Mouse (Mus musculus): Measurements from ENCODE around the gene Hoxa9. TPM values are rescaled to one million over a fixed set of nuclear protein-coding genes. Genes with fewer than 3 reads are reported as not detected.

The Hoxa9 gene
- polyA plus RNA-seq, 1 experiment from 2014 or later = 3.0 TPM

DNA sequence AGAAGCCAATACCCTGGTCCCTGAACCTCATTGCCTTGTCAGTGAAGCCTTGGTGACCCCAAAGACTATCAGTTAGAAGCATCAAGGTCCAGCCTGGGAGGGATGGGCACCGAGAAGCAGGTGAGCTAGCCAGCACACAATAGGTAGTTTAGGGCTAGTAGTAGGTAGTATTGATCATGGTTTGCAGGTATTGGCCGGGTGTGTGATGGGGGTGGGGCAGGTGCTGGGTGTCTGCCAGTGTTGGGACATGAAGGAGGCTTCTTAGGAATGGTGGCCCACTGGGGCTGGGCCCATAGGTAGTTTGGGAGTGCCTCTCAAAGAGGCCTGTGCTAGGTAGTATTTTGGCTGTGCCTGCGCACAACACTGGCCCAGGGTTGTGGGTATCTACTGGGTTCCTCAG lies 15.8 kb downstream of the Hoxa9 start:
- WGBS = 46% methylated on average over 3 of the region's 3 CpGs
- no peak for TF ChIP-seq CTCF (IDR thresholded peaks at IDR 0.05; ENCODE audit: low read depth)

DNA sequence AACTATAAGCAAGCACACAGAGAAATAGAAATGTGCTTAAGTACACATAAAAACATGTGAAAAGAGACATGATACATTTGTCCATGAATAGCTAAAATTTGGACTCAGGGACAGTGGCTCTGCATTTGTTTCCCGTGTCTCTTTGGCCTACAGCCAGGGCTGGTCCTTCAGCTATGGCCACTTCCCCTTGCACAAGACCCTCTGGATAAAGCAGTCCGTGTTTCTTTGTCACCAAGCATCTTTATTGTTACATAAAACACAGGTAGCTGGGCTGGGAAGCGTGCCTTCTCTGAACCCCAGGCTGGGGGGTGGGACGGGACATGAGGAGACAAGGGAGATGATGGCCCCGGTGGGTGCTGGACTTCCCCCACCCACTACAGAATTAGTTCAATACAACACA lies 16.6 kb downstream of the Hoxa9 start:
- peaks cover 95% of the 10 kb centered on the region for H3K27me3 ChIP-seq (replicated peaks; ENCODE audit: control insufficient read depth, insufficient read depth, low read length)
- H3K4me3 ChIP-seq (ENCODE audit: low read depth, low read length) = no peak overlapping the region
- H3K4me2 ChIP-seq (replicated peaks; ENCODE audit: low read depth) = no peak overlapping the region
- no peaks in the 10 kb centered on the region for H3K4me1 ChIP-seq (replicated peaks; ENCODE audit: control insufficient read depth, insufficient read depth, low read length)
- H3K9ac ChIP-seq (ENCODE audit: low read depth, low read length) = no peak overlapping the region
- H3K36me3 ChIP-seq (ENCODE audit: control insufficient read depth, insufficient read depth) = no peaks in the 10 kb centered on the region
- ATAC-seq = no peak
- WGBS = 37% methylated on average over 5 of the region's 5 CpGs
- no peaks in the 10 kb centered on the region for H3K9me3 ChIP-seq (ENCODE audit: control insufficient read depth)
- H3K27ac ChIP-seq (ENCODE audit: low read depth, low read length) = no peak overlapping the region
- no peak for TF ChIP-seq CTCF (IDR thresholded peaks at IDR 0.05; ENCODE audit: low read depth)

More for the DNA sequence above, 15.8 kb downstream of the Hoxa9 start:
- H3K4me2 ChIP-seq (replicated peaks; ENCODE audit: low read depth) = no peak overlapping the region
- no peak overlapping the region for H3K9ac ChIP-seq (ENCODE audit: low read depth, low read length)
- no peaks in the 10 kb centered on the region for H3K9me3 ChIP-seq (ENCODE audit: control insufficient read depth)
- H3K27ac ChIP-seq (ENCODE audit: low read depth, low read length) = no peak overlapping the region
- no peaks in the 10 kb centered on the region for H3K36me3 ChIP-seq (ENCODE audit: control insufficient read depth, insufficient read depth)
- H3K4me1 ChIP-seq (replicated peaks; ENCODE audit: control insufficient read depth, insufficient read depth, low read length) = no peaks in the 10 kb centered on the region
- ATAC-seq = no peak
- H3K27me3 ChIP-seq (replicated peaks; ENCODE audit: control insufficient read depth, insufficient read depth, low read length) = peaks cover 93% of the 10 kb centered on the region
- H3K4me3 ChIP-seq (ENCODE audit: low read depth, low read length) = no peak overlapping the region

DNA sequence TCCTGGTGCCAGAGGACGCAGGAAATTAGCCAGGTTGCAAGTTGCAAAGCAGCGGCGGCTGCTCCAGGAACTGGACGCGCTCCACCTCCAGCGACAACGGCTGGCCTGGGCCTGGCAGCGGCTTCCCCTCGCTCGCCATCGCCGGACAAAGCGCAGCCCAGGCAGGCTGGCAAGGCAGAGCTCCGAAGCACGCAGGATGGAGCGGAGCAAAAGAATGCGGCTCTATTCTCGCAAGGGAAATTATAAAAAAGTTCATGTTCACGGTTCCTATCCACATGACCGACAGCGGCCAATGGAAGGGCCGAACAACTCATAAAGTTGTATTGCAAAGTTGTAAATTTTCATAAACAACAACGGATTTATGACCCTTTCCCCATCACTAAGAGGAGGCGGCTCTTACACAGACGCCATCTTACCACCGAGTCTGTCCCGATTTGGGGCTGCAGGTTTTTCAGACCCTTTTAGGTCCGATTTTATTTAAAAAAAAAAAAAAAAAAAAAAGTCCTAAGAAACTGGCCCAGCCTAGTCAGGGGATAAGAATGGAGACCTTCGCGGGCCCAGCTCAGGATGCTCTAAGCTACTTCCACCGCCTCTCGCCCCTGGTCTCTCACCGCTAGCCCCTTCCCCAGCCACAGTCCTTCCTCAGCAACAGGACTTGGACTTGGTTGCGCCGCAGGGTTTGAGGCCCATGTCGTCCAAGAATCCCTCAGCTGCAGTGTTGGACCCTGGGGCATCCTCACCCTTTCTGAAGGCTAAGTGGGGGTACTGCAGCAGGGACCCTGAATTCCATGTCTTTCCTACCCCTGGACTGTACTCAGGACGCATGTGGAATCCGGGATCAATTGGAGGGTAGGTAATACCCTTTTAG lies 17.5 kb downstream of the Hoxa9 start, which contains the start of the genes Hoxa3 and Gm28308:
Gene Hoxa3 (minus strand): TSS at position 218 of the 868 bp plus-strand sequence.
Gene Gm28308 (minus strand): TSS at position 221 of the 868 bp plus-strand sequence.
- peak within 1 kb of the TSS; percentile 54 for H3K9ac ChIP-seq (ENCODE audit: low read depth, low read length)
- no peaks in the 10 kb centered on the region for H3K9me3 ChIP-seq (ENCODE audit: control insufficient read depth)
- H3K36me3 ChIP-seq (ENCODE audit: control insufficient read depth, insufficient read depth) = no peaks in the 10 kb centered on the region
- H3K4me1 ChIP-seq (replicated peaks; ENCODE audit: control insufficient read depth, insufficient read depth, low read length) = no peaks in the 10 kb centered on the region
- H3K27ac ChIP-seq (ENCODE audit: low read depth, low read length) = peak within 1 kb of the TSS; percentile 69
- H3K4me2 ChIP-seq (replicated peaks; ENCODE audit: low read depth) = peak within 1 kb of the TSS; percentile 66
- ATAC-seq = peak; percentile 16; the same call in 1 of the 2 replicates
- no peak for TF ChIP-seq CTCF (IDR thresholded peaks at IDR 0.05; ENCODE audit: low read depth)
- 14% methylated on average over 38 of the region's 38 CpGs for WGBS
- peak within 1 kb of the TSS; percentile 52 for H3K4me3 ChIP-seq (ENCODE audit: low read depth, low read length)
- H3K27me3 ChIP-seq (replicated peaks; ENCODE audit: control insufficient read depth, insufficient read depth, low read length) = peaks cover 95% of the 10 kb centered on the region

DNA sequence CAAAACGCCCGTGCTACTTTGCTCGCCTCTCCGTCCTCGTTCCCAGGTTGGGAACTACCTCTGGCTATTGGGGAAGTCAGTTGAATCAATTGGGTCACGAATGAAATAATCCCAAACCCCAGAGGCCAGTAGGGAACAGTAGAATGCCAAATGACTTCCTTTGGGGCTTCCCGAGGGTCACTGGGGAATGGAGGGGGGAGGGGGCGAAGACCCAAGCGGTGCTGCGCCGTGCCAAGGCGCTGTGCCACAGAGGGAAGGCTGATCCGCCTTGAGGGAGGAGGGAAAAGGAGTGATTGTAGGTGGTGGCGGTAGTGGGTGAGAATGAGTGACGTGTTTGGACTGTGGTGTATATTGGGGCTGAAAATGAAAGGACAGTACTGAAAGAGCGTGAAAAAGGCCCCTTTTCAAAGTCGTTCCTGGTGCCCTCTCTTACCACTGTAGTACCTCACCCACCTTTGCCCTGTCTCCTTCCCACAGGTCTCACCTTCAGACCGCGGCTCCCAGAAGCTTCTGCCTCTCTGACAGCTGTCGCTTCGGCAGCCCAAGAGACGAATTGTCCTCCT lies 18.3 kb downstream of the Hoxa9 start:
- no peaks in the 10 kb centered on the region for H3K4me1 ChIP-seq (replicated peaks; ENCODE audit: control insufficient read depth, insufficient read depth, low read length)
- H3K4me2 ChIP-seq (replicated peaks; ENCODE audit: low read depth) = peak overlapping the region; percentile 66
- TF ChIP-seq CTCF (IDR thresholded peaks at IDR 0.05; ENCODE audit: low read depth) = no peak
- H3K36me3 ChIP-seq (ENCODE audit: control insufficient read depth, insufficient read depth) = no peaks in the 10 kb centered on the region
- no peaks in the 10 kb centered on the region for H3K9me3 ChIP-seq (ENCODE audit: control insufficient read depth)
- H3K4me3 ChIP-seq (ENCODE audit: low read depth, low read length) = peak overlapping the region; percentile 52
- ATAC-seq = no peak
- peak overlapping the region; percentile 69 for H3K27ac ChIP-seq (ENCODE audit: low read depth, low read length)
- peaks cover 93% of the 10 kb centered on the region for H3K27me3 ChIP-seq (replicated peaks; ENCODE audit: control insufficient read depth, insufficient read depth, low read length)
- WGBS = 6% methylated on average over 22 of the region's 22 CpGs
- peak overlapping the region; percentile 54 for H3K9ac ChIP-seq (ENCODE audit: low read depth, low read length)

DNA sequence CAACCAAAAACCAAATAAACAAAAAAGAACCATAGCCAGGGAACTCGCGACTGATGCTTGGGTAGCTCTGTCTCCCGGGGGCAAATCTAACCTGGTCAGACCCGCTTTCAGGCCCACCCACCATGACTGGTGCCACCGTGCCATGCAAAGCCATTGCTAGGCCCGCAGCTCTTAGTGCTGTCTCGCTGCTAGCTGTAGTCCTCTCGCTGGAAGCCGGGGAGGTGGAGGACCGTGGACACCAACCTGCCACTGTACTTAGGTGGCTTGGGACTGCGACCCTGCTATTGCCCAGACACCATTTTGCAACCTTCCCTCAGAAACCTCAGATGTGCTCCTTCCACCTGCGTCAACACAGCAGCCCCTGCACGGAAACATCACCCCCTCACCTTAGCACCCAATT lies 18.9 kb downstream of the Hoxa9 start:
- Histone ChIP-seq H3K36me3 (ENCODE audit: control insufficient read depth, insufficient read depth) (no peaks in the 10 kb centered on the region), H3K27ac (ENCODE audit: low read depth, low read length) (0 out of 2 replicates have a peak overlapping the region, but pooled peaks have one; percentile 6), H3K9me3 (ENCODE audit: control insufficient read depth) (no peaks in the 10 kb centered on the region), H3K4me3 (ENCODE audit: low read depth, low read length) (peak overlapping the region; percentile 52), H3K9ac (ENCODE audit: low read depth, low read length) (peak overlapping the region; percentile 41; the same call in 1 of the 2 replicates), H3K27me3 (replicated peaks; ENCODE audit: control insufficient read depth, insufficient read depth, low read length) (peaks cover 91% of the 10 kb centered on the region), H3K4me1 (replicated peaks; ENCODE audit: control insufficient read depth, insufficient read depth, low read length) (no peaks in the 10 kb centered on the region), H3K4me2 (replicated peaks; ENCODE audit: low read depth) (peak overlapping the region; percentile 66)
- 5% methylated on average over 13 of the region's 13 CpGs for WGBS
- no peak for TF ChIP-seq CTCF (IDR thresholded peaks at IDR 0.05; ENCODE audit: low read depth)
- no peak for ATAC-seq

DNA sequence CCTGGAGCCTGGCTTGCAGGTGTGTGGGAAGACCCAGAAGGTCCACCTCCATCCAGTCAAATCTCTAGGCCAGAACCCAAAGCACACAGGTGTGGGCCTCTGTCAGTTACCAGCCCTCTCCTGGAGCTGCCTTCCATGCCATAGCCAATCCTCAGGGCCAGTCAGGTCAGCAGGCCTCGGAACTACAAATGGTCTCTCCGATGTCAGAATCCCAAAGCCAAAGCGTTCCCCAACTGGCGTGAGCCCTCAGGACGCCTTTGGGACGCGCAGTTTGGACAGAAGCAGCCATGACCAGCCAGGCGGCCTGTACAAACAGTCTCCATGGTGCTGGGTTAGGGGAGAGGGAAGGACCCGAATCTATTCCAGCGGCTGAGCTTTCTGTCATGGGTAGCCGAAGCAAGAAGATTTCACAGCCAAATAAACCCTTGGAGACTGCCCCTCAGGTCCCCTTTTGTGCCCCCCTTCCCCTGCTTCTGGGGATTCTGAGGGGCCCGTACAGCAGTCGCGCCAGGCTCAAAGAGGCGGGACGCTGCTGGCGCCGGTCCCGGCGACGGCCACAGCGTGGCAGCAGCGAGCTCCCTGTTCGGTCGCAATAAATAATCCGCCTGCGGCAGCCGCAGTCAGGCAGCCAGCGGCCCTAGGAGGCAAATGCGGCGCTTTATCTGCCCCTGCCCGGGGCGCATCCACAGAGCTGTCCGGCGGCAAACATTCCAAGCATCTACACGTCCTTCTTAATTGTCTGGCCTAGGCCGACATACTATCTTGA lies 19.5 kb downstream of the Hoxa9 start:
- peak; percentile 86 for TF ChIP-seq CTCF (IDR thresholded peaks at IDR 0.05; ENCODE audit: low read depth)
- Histone ChIP-seq H3K27ac (ENCODE audit: low read depth, low read length) (no peak overlapping the region), H3K4me2 (replicated peaks; ENCODE audit: low read depth) (peak overlapping the region; percentile 66), H3K4me1 (replicated peaks; ENCODE audit: control insufficient read depth, insufficient read depth, low read length) (no peaks in the 10 kb centered on the region), H3K9me3 (ENCODE audit: control insufficient read depth) (no peaks in the 10 kb centered on the region), H3K27me3 (replicated peaks; ENCODE audit: control insufficient read depth, insufficient read depth, low read length) (peaks cover 91% of the 10 kb centered on the region), H3K9ac (ENCODE audit: low read depth, low read length) (peak overlapping the region; percentile 41), H3K36me3 (ENCODE audit: control insufficient read depth, insufficient read depth) (no peaks in the 10 kb centered on the region), H3K4me3 (ENCODE audit: low read depth, low read length) (peak overlapping the region; percentile 52)
- WGBS = 4% methylated on average over 37 of the region's 37 CpGs
- ATAC-seq = peak; percentile 54

Measured in intestine, postnatal 0 days (tissue).